Mouse (Mus musculus) neural tube, embryonic 15.5 days (tissue): ENCODE measurements around the gene Slc5a1. TPM values are rescaled to one million over a fixed set of nuclear protein-coding genes. Genes with fewer than 3 reads are reported as not detected.

Experiments used
- ATAC-seq: fragments of 200-750 bp; cut with Nextera tagmentation; 2 replicates; pipeline ENCODE4 v1.8.0; 2017; ENCODE audit warnings: mild to moderate bottlenecking, moderate TSS enrichment, moderate library complexity; ENCODE audit not compliant: low FRiP score
- H3K27ac ChIP-seq: fragments of 300-500 bp; sonication (generic); replicated peaks from 2 replicates; pipeline ENCODE4 v1.5.1; 2015; ENCODE audit warnings: mild to moderate bottlenecking, inconsistent platforms
- H3K27me3 ChIP-seq: fragments of 300-500 bp; sonication (generic); replicated peaks from 2 replicates; pipeline ENCODE4 v1.6.1; 2015; ENCODE audit warnings: inconsistent platforms
- H3K36me3 ChIP-seq: fragments of 300-500 bp; sonication (generic); 2 replicates; pipeline ENCODE4 v1.6.1; 2015; ENCODE audit warnings: inconsistent platforms
- H3K4me1 ChIP-seq: fragments of 300-500 bp; sonication (generic); 2 replicates; pipeline ENCODE4 v1.6.1; 2015; ENCODE audit warnings: inconsistent platforms
- H3K4me2 ChIP-seq: fragments of 300-500 bp; sonication (generic); 2 replicates; pipeline ENCODE4 v1.6.1; 2015; ENCODE audit warnings: inconsistent platforms, mild to moderate bottlenecking, moderate library complexity
- H3K4me3 ChIP-seq: fragments of 300-500 bp; sonication (generic); replicated peaks from 2 replicates; pipeline ENCODE4 v1.5.1; 2015; ENCODE audit warnings: mild to moderate bottlenecking, inconsistent platforms
- H3K9ac ChIP-seq: fragments of 300-500 bp; sonication (generic); replicated peaks from 2 replicates; pipeline ENCODE4 v1.6.1; 2015; ENCODE audit warnings: mild to moderate bottlenecking, inconsistent platforms
- H3K9me3 ChIP-seq: fragments of 300-500 bp; sonication (generic); replicated peaks from 2 replicates; pipeline ENCODE4 v1.6.1; 2016; ENCODE audit warnings: inconsistent platforms
- WGBS: fragments of 180-500 bp; shearing (Covaris S2); methylation state at CpG from one replicate; pipeline ENCODE4 v1.1.7; 2015; ENCODE audit warnings: mixed read lengths; 5-methylcytosine and 5-hydroxymethylcytosine counted together
- polyA plus RNA-seq: library from polyadenylated mRNA; unstranded; fragments of >200 nt; fragmentation: Nextera tagmentation; extraction: Ambion mirVana; gene quantifications from 2 replicates; pipeline ENCODE4 v1.2.1, GENCODE M21; 2015

Gene Slc5a1
- polyA plus RNA-seq, 1 experiment from 2014 or later, result 0.05 TPM

DNA sequence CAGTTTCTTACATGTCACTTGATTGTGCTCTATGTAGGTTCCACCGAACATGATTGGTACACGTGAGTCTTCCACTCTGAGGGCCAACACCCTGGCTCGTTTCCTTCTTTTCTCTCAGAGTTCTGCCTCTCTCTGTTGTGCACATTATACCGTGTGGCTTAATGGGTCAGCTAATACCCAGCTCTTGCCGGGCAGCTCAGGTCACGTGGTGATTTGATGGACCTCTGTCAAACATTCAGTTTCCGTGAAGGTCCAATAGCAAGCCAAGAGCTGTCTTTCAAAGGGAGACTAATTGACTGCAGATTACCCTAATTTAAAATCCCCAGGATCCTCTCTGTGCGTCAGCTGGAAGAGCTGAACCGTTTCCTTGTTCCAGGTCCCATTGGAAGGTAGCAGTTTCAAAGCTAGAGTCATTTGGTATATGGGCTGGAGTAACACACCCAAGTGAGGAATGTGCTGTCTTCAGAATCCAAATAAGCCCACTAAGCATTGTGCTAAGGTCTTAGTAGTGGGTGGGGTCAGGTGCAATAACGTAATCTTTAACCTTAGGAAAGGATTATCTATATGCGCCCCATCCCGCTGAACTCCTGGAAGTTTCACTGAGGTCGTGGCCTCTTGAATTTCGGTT, 3.9 kb downstream of the Slc5a1 start:
- Histone ChIP-seq H3K4me3 (no peak overlapping the region), H3K9me3 (no peaks in the 10 kb centered on the region), H3K36me3 (no peaks in the 10 kb centered on the region), H3K4me1 (peaks cover 8% of the 10 kb centered on the region; the same call in 1 of the 2 replicates), H3K4me2 (no peak overlapping the region), H3K9ac (no peak overlapping the region), H3K27ac (no peak overlapping the region), H3K27me3 (peaks cover 21% of the 10 kb centered on the region)
- 69% methylated on average over 14 of the region's 14 CpGs for WGBS
- ATAC-seq, result no peak

DNA sequence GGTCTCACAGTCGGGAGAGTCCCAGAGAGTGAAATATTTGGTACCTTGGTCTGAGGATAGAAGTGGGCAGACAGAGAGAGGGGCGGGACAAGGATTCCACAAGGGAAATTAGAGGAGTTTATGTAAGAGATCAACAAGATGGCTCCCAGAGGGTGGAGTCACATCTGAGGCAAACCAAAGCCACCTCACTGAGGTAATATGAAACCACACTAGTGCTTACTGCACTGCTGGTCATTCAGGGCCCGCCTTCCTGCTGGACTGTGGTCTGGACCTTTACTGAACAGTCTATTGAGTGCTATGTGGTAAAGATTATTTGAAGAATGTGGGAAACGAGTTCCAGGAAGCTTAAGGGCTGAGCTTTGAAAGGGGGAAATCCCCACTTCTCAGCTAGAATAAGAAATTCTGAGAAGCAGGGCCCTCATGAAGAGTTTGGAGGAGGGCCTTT, 17.9 kb downstream of the Slc5a1 start:
- Histone ChIP-seq H3K36me3 (no peaks in the 10 kb centered on the region), H3K27ac (no peak overlapping the region), H3K4me2 (no peak overlapping the region), H3K4me3 (no peak overlapping the region), H3K9ac (no peak overlapping the region), H3K4me1 (no peaks in the 10 kb centered on the region), H3K9me3 (no peaks in the 10 kb centered on the region), H3K27me3 (no peaks in the 10 kb centered on the region)
- ATAC-seq, result no peak
- 69% methylated on average over 4 of the region's 4 CpGs for WGBS

DNA sequence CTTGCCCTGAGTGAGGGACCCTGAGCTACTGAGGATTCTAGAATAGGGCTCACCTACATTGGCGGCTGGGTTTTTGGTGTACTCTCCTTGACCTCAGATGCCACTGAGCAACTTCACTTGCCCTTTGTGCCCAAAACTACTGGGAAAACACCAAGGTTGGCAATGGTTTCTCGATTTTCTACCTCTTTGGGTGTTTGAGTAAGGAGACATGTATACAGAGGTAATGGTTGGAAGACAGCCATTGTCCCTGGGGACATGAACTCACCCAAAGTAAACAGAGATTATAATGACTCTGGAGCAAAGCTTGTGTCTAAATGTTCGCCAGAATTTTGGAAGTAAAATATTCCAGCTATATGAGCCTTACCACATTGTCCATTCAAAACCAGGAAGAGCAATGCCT, 19.6 kb downstream of the Slc5a1 start:
- Histone ChIP-seq H3K27ac (no peak overlapping the region), H3K9me3 (no peaks in the 10 kb centered on the region), H3K4me2 (no peak overlapping the region), H3K27me3 (no peaks in the 10 kb centered on the region), H3K36me3 (no peaks in the 10 kb centered on the region), H3K9ac (no peak overlapping the region), H3K4me3 (no peak overlapping the region), H3K4me1 (no peaks in the 10 kb centered on the region)
- WGBS, result 77% methylated on average over 3 of the region's 3 CpGs
- ATAC-seq, result no peak

DNA sequence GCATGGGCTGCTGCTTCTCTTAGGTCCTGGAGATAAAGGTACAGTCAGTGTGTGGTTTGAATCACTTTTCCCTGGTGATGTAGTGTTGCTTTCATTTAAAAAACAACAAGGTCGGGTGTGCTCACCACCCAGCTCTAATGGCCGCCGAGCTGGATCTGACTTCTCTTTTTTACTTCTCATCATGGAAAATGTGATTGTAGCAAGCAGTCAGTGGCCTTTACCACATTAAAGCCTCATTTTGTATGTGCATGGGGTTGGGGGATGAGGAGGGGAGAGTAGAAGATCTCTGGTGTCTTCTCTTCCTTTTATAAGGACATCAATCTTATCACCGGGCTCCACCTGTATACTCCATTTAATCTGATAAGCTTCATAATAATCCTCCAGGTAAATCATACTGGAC, 21.3 kb downstream of the Slc5a1 start:
- H3K4me1 ChIP-seq, result no peaks in the 10 kb centered on the region
- H3K9me3 ChIP-seq, result no peaks in the 10 kb centered on the region
- H3K36me3 ChIP-seq, result no peaks in the 10 kb centered on the region
- WGBS, result 90% methylated on average over 4 of the region's 4 CpGs
- no peak overlapping the region for H3K4me2 ChIP-seq
- ATAC-seq, result no peak
- H3K4me3 ChIP-seq, result no peak overlapping the region
- H3K27me3 ChIP-seq, result no peaks in the 10 kb centered on the region
- no peak overlapping the region for H3K9ac ChIP-seq
- H3K27ac ChIP-seq, result no peak overlapping the region

DNA sequence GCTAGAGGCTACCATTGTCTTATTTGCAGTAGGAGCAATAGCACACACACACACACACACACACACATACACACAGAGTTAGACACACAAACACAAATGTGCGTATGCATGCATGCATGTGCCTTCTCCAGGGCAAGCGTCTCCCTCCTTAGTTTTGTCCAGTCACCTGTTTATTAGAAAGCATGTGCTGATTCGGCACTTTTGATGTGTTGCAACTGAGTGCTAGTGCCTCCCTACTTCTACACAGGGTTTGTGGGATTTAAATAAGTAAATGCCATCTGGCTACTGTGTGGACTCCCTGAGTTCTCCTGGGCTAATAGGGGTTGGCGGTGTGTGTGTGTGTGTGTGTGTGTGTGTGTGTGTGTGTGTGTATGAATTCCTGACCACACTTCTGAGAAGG, 30.1 kb downstream of the Slc5a1 start:
- H3K4me1 ChIP-seq, result no peaks in the 10 kb centered on the region
- no peaks in the 10 kb centered on the region for H3K9me3 ChIP-seq
- no peak overlapping the region for H3K9ac ChIP-seq
- ATAC-seq, result no peak
- no peak overlapping the region for H3K4me2 ChIP-seq
- H3K27me3 ChIP-seq, result no peaks in the 10 kb centered on the region
- H3K4me3 ChIP-seq, result no peak overlapping the region
- H3K36me3 ChIP-seq, result no peaks in the 10 kb centered on the region
- no peak overlapping the region for H3K27ac ChIP-seq
- 93% methylated on average over 4 of the region's 4 CpGs for WGBS

DNA sequence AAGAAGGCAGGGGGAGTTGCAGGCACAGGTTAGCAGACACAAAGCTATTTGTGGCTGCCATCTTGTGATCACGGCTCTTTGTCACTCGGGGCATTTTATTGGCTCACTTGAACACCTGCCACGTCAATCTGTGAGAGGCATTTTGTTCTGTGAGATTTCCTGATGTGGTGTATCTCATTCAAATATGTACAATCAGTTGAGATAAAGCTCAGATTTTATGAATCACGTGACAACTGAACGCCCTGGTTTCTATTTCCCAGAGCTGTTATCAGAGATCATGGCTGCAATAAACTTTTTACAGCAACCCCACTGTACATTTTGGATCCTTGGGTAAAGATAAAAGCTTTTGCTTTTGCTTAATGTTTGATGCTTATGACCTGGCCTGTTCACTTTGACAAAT, 31.6 kb downstream of the Slc5a1 start:
- no peak for ATAC-seq

DNA sequence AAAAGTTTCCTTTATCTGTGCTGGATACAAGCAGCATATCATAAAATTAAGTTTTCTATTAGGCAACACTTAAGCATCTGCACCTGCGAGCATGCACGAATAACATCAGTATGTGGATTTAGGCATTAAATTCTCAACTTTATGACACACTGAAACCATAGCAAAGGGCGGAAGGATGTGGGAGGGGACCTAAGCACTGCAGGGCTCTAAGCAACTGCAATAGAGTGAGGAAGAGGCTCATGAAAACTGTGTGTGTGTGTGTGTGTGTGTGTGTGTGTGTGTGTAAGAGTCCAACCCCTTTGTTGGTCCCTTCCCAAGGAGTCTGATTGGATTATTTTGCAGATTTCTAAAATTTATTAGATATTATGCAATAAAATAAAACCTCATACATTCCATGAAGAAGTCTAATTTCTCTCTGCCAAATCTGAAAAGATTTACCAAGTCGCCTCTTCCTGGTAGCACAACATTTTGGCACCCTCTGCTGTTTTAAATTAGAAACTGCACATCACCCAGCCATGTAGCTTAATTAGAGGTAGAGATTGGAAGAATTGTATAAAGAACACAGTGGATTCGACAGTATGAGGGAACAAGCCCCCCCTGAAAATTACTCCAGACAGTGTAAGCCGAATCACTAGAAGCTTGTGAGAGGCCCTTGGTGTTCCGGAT, 38.9 kb downstream of the Slc5a1 start:
- H3K4me3 ChIP-seq, result no peak overlapping the region
- no peak overlapping the region for H3K9ac ChIP-seq
- no peak for ATAC-seq
- no peaks in the 10 kb centered on the region for H3K36me3 ChIP-seq
- WGBS, result 55% methylated on average over 7 of the region's 7 CpGs
- no peak overlapping the region for H3K27ac ChIP-seq
- no peaks in the 10 kb centered on the region for H3K27me3 ChIP-seq
- H3K4me1 ChIP-seq, result no peaks in the 10 kb centered on the region
- H3K9me3 ChIP-seq, result no peaks in the 10 kb centered on the region
- no peak overlapping the region for H3K4me2 ChIP-seq

More for the DNA sequence above, 31.6 kb downstream of the Slc5a1 start:
- H3K36me3 ChIP-seq, result no peaks in the 10 kb centered on the region
- H3K27ac ChIP-seq, result no peak overlapping the region
- H3K4me2 ChIP-seq, result no peak overlapping the region
- H3K9ac ChIP-seq, result no peak overlapping the region
- H3K27me3 ChIP-seq, result no peaks in the 10 kb centered on the region
- no peaks in the 10 kb centered on the region for H3K9me3 ChIP-seq
- WGBS, result 86% methylated on average over 5 of the region's 5 CpGs
- no peak overlapping the region for H3K4me3 ChIP-seq
- no peaks in the 10 kb centered on the region for H3K4me1 ChIP-seq

DNA sequence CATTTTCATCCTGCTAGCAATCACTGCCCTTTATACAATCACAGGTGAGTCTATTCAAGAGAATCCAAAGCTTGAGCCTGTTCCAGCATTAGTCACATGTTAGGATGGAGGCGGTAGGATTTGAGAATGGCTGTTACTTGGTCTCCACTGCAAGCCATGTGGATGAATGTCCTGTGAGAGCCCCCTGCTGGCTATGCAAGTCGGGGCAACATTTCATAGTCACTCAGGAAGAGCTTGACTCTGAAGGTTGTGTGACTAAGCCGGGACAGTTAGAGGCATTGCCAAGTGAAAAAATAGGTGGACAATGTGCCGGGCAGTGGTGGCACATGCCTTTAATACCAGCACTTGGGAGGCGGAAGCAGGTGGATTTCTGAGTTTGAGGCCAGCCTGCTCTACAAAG, 40.0 kb downstream of the Slc5a1 start:
- 57% methylated on average over 5 of the region's 5 CpGs for WGBS

DNA sequence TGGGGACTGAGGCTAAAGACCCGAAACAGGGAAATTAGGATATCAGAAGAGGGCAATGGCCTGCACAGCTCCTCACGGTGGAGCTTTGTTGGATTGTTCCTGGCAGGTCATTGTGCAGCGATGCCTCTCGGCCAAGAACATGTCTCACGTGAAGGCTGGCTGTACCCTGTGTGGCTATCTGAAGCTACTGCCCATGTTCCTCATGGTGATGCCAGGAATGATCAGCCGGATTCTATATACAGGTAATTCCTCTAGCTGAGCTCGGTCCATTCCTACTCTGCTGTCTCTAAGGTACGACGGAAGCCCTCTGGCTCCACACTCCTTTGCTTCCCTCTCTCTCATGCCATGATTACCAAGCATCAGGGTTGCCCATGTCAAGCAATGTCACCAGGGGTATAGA, 42.8 kb downstream of the Slc5a1 start:
- Histone ChIP-seq H3K4me3 (no peak overlapping the region), H3K27me3 (no peaks in the 10 kb centered on the region), H3K4me1 (no peaks in the 10 kb centered on the region), H3K27ac (no peak overlapping the region), H3K4me2 (no peak overlapping the region), H3K9ac (no peak overlapping the region), H3K36me3 (no peaks in the 10 kb centered on the region), H3K9me3 (no peaks in the 10 kb centered on the region)
- ATAC-seq, result no peak
- 89% methylated on average over 9 of the region's 9 CpGs for WGBS

More for the DNA sequence above, 40.0 kb downstream of the Slc5a1 start:
- Histone ChIP-seq H3K4me2 (no peak overlapping the region), H3K4me3 (no peak overlapping the region), H3K27me3 (no peaks in the 10 kb centered on the region), H3K36me3 (no peaks in the 10 kb centered on the region), H3K27ac (no peak overlapping the region), H3K4me1 (no peaks in the 10 kb centered on the region), H3K9ac (no peak overlapping the region), H3K9me3 (no peaks in the 10 kb centered on the region)
- ATAC-seq, result no peak

DNA sequence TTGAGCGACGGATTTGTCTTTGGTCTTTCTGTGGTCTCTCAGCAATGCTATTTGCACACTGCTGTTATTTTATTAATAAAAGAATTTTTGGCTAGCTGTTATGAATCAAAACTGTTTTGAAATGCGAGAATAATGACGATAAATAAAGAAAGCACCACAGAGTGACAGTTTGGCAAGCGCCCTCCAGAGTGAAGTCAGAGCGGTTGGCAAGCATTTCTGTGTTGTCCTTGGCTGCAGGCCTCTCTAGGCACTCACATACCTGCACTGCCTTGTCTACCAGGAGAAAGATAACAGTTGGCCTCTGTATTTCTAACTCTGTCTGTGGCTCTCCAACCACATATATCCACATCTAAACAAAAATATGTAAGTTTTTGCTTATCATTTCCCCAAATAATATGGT, 43.7 kb downstream of the Slc5a1 start:
- no peak for ATAC-seq
- H3K4me3 ChIP-seq, result no peak overlapping the region
- no peak overlapping the region for H3K9ac ChIP-seq
- no peaks in the 10 kb centered on the region for H3K4me1 ChIP-seq
- 83% methylated on average over 6 of the region's 6 CpGs for WGBS
- H3K27me3 ChIP-seq, result no peaks in the 10 kb centered on the region
- H3K4me2 ChIP-seq, result no peak overlapping the region
- H3K36me3 ChIP-seq, result no peaks in the 10 kb centered on the region
- no peak overlapping the region for H3K27ac ChIP-seq
- H3K9me3 ChIP-seq, result no peaks in the 10 kb centered on the region

DNA sequence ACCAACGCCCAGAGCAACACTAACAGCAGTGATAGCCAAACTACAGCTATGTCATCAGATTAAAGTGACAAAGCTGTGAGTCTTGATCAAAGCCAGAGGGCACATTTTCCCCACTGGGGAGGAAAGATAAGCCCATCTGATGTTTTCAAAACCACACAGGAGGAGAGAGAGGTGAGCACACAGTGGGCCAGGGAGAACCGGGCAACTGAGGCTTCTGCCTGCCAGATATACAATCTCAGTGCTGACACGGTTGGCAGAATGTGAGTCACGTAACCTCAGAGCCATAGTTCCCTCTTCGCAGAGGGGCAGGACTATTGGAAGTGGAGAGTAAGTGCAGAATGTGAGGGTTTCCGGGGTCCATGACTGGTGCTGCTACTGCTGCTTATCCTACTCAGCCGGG, 89.5 kb downstream of the Slc5a1 start:
- no peak overlapping the region for H3K4me3 ChIP-seq
- no peak for ATAC-seq
- H3K36me3 ChIP-seq, result no peaks in the 10 kb centered on the region
- H3K27ac ChIP-seq, result no peak overlapping the region
- WGBS, result 70% methylated on average over 7 of the region's 7 CpGs
- no peaks in the 10 kb centered on the region for H3K27me3 ChIP-seq
- H3K4me2 ChIP-seq, result no peak overlapping the region
- H3K4me1 ChIP-seq, result no peaks in the 10 kb centered on the region
- H3K9me3 ChIP-seq, result no peaks in the 10 kb centered on the region
- no peak overlapping the region for H3K9ac ChIP-seq

DNA sequence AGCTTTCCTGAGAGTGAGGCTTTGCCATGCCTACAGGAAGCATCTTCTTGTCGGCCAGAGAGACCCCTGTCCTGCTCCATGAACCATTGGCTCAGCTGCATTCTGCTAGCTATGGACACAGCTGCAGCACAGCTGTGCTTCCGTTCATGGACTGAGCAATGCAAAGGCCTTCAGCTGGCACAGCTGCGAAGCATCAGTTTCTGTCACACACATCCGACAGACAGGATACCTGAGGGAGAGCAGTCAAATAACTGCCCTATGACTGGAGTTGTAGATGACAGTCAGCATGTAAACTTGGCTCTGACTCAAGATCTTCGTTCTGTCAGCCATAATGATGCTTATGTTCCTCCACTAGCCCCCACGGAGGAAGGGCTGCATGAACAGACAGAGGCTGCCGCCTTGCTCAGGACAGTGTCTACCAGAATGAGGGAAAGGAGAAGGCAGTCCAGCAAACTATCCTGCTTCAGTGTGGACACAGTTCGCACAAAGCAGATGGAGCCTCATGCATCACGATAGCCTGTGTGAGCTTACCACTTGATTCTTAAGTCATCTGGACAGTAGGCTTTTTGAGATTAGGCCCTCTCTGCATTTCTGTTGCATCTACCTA, 91.3 kb downstream of the Slc5a1 start:
- no peak overlapping the region for H3K9ac ChIP-seq
- ATAC-seq, result no peak
- no peaks in the 10 kb centered on the region for H3K27me3 ChIP-seq
- no peaks in the 10 kb centered on the region for H3K4me1 ChIP-seq
- no peaks in the 10 kb centered on the region for H3K36me3 ChIP-seq
- WGBS, result 70% methylated on average over 9 of the region's 9 CpGs
- H3K27ac ChIP-seq, result no peak overlapping the region
- H3K9me3 ChIP-seq, result no peaks in the 10 kb centered on the region
- no peak overlapping the region for H3K4me2 ChIP-seq
- no peak overlapping the region for H3K4me3 ChIP-seq
